Mouse (Mus musculus) embryonic facial prominence, embryonic 10.5 days (tissue): ENCODE results near the gene 1700067K01Rik. TPM values are rescaled to one million over a fixed set of nuclear protein-coding genes. Genes with fewer than 3 reads are reported as not detected.
"Not testable (repeated sequence)": the region's sequence is repeated elsewhere in the genome, so short reads cannot be mapped to it uniquely, and the experiment has no call there.

Source experiments
- DNase-seq: peaks from one replicate; pipeline ENCODE4 v3.0.0-alpha.2; 2017; ENCODE audit warnings: low spot score
- H3K27ac ChIP-seq: fragments of 300-500 bp; sonication (generic); replicated peaks from 2 replicates; pipeline ENCODE4 v1.5.1; 2016; ENCODE audit warnings: mild to moderate bottlenecking
- H3K27me3 ChIP-seq: fragments of 300-500 bp; sonication (generic); replicated peaks from 2 replicates; pipeline ENCODE4 v1.6.1; 2016; ENCODE audit warnings: low read depth, mild to moderate bottlenecking; ENCODE audit not compliant: poor library complexity, severe bottlenecking
- H3K36me3 ChIP-seq: fragments of 300-500 bp; sonication (generic); replicated peaks from 2 replicates; pipeline ENCODE4 v1.6.1; 2016; ENCODE audit warnings: mild to moderate bottlenecking, moderate library complexity
- H3K4me1 ChIP-seq: fragments of 300-500 bp; sonication (generic); 2 replicates; pipeline ENCODE4 v1.6.1; 2016
- H3K4me3 ChIP-seq: fragments of 300-500 bp; sonication (generic); 2 replicates; pipeline ENCODE4 v1.5.1; 2016; ENCODE audit warnings: mild to moderate bottlenecking, moderate library complexity
- H3K9me3 ChIP-seq: fragments of 300-500 bp; sonication (generic); 2 replicates; pipeline ENCODE4 v1.6.1; 2016; ENCODE audit warnings: mild to moderate bottlenecking
- WGBS: fragments of 180-500 bp; shearing (Covaris S2); methylation state at CpG from one replicate; pipeline ENCODE4 v1.1.7; 2016; 5-methylcytosine and 5-hydroxymethylcytosine counted together
- polyA plus RNA-seq: library from polyadenylated mRNA; unstranded; fragments of >200 nt; fragmentation: Nextera tagmentation; extraction: Ambion mirVana; gene quantifications from 2 replicates; pipeline ENCODE4 v1.2.1, GENCODE M21; 2016

1700067K01Rik gene
- polyA plus RNA-seq, 1 experiment from 2014 or later = 1.0 TPM

DNA sequence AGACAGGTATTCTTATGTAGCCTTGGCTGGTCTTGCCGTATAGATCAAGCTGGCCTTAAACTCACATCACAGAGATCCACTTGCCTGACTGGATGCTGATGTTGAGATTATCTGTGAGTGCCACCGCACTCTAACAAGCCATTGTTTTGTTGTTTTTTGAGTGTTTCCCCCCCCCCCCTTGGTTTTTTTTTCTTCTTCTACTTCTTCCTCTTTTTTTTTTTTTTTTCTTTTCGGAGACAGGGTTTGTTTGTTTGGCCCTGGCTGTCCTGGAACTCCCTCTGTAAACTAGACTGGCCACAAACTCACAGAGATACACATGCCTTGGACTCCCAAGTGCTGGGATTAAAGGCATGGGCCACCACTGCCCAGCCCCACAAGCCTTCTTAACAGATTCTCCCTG, 7.3 kb upstream of the 1700067K01Rik start:
- 88% methylated on average over 3 of the region's 3 CpGs for WGBS
- H3K36me3 ChIP-seq = peaks cover 62% of the 10 kb centered on the region
- H3K27me3 ChIP-seq = peaks cover 2% of the 10 kb centered on the region
- H3K27ac ChIP-seq = no peak overlapping the region
- no peak for DNase-seq
- no peak overlapping the region for H3K4me3 ChIP-seq
- no peaks in the 10 kb centered on the region for H3K9me3 ChIP-seq
- H3K4me1 ChIP-seq = peaks cover 19% of the 10 kb centered on the region

DNA sequence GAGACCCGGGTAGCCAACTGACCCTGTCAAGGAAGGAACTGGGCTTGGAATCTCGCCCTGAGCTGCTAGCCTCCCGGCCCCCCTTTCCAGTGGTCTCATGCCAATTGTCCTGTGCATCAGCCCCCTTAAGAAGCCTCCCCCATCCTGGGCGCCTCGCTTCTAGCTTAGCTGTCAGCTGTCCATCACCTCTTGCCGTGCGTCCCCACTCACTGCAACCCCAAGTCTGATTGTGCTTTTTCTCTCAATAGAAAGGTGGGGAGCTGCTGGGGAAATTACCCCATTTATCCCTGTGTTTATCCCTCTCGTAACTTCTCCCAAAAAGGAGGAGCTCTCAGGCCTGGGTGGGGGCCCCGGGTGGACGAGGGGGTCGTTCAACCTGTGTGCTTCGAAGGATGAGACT, 5.3 kb upstream of the 1700067K01Rik start:
- peaks cover 62% of the 10 kb centered on the region for H3K36me3 ChIP-seq
- H3K9me3 ChIP-seq = no peaks in the 10 kb centered on the region
- peak overlapping the region; percentile 87 for H3K4me3 ChIP-seq
- H3K27me3 ChIP-seq = peaks cover 21% of the 10 kb centered on the region
- no peak for DNase-seq
- 10% methylated on average over 12 of the region's 12 CpGs for WGBS
- peak overlapping the region; percentile 96 for H3K27ac ChIP-seq
- peaks cover 34% of the 10 kb centered on the region for H3K4me1 ChIP-seq

DNA sequence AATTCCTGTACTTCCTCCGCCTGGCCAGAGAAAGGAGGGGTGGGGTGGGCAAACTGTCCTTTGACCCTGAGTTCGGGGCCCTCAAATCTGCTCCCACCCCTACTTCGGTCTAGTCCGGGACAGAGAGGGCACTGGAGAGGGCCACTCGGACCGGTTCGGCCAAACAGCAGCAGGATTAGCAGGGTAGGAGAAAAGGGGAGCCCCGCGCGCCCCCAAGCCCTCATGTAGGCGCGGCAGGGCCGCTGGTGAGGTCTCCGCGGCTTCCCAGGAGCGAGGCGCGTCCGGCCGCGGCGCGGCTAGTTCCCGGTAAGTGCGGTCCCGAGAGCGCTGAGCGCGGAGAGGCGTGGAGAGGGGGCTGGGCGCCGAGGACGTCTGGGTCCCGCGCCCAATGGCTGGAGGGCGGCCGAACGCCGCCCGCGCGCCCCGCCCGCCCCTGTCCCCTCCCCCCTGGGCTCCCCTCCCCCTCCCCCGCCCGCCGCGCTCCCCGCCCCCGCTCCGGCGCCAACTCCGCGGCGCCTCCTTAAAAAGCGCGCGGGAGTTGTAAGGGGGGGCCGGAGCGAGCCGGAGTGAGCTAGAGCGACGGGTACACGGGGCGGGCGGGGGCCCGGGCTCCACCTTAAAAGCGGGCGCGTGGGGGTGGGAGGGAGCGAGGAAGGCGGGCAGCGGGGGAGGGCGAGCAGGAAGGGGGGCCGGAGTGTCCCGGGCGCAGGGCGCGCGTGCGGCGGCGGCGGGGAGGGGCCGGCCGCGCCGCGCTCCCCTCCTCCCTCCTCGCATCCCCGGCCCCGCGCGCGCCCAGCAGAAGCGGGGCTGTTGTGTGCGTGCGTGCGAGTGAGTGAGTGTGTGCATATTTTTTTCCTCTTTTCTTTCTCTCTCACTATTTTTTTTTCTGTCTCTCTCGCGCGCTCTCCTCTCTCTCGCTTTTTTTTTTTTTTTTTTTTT, 4.5 kb upstream of the 1700067K01Rik start:
- Histone ChIP-seq H3K9me3 (no peaks in the 10 kb centered on the region), H3K36me3 (peaks cover 62% of the 10 kb centered on the region), H3K4me1 (peaks cover 42% of the 10 kb centered on the region), H3K4me3 (peak overlapping the region; percentile 87), H3K27ac (peak overlapping the region; percentile 96), H3K27me3 (peaks cover 30% of the 10 kb centered on the region)
- peak; percentile 95 for DNase-seq
- WGBS = under 1% methylated on average over 84 of the region's 103 CpGs

DNA sequence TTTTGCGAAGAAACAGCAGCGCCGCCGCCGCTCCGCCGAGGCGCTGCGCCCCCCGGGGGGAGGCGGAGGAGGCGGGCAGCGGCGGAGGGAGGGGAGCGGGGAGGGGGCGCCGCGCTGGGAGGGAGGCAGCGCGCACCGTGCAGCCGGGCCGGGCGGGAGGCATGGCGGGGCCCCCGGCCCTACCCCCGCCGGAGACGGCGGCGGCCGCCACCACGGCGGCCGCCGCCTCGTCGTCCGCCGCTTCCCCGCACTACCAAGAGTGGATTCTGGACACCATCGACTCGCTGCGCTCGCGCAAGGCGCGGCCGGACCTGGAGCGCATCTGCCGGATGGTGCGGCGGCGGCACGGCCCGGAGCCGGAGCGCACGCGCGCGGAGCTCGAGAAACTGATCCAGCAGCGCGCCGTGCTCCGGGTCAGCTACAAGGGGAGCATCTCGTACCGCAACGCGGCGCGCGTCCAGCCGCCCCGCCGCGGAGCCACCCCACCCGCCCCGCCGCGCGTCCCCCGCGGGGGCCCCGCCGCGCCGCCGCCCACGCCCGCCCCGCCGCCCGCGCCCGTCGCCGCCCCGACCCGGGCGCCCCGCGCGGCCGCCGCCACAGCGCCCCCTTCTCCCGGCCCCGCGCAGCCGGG, 3.7 kb upstream of the 1700067K01Rik start, which contains the start of gene Samd1:
Gene Samd1 (plus strand): TSS at position 162 of the 631 bp plus-strand sequence.
- H3K27me3 ChIP-seq = peaks cover 38% of the 10 kb centered on the region
- H3K4me3 ChIP-seq = peak within 1 kb of the TSS; percentile 87
- H3K4me1 ChIP-seq = peaks cover 43% of the 10 kb centered on the region
- DNase-seq = peak; percentile 73
- 7% methylated on average over 108 of the region's 112 CpGs for WGBS
- no peaks in the 10 kb centered on the region for H3K9me3 ChIP-seq
- H3K27ac ChIP-seq = peak within 1 kb of the TSS; percentile 96
- H3K36me3 ChIP-seq = peaks cover 62% of the 10 kb centered on the region

DNA sequence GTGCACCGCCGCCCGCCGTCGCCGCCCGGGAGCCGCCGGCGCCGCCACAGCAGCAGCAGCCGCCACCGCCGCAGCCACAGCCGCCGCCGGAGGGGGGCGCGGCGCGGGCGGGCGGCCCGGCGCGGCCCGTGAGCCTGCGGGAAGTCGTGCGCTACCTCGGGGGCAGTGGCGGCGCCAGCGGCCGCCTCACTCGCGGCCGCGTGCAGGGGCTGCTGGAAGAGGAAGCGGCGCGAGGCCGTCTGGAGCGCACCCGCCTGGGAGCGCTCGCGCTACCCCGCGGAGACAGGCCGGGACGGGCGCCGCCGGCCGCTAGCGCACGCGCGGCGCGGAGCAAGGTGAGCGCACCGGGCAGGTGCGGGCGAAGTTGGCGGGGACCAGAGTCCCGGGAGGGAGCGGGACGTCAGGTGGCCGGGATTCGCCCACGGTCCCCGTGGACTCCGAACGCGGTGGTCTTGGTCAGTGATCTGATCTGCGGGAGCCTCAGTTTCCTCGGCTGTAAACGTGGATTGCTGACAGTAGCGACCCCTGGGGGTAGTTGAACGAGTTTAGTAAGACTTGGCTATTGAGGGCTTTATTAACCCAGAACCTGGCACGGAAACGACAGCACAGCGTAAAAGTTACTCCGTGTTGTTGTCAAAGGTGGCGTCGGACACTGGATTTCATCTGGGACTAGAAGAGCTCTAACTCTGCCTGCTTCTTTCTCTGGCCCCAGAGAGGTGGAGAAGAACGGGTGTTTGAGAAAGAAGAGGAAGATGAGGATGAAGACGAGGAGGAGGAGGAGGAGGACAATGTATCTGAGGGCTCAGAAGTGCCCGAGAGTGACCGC, 2.9 kb upstream of the 1700067K01Rik start:
- WGBS = 10% methylated on average over 92 of the region's 92 CpGs
- H3K27ac ChIP-seq = peak overlapping the region; percentile 87
- H3K9me3 ChIP-seq = no peaks in the 10 kb centered on the region
- H3K27me3 ChIP-seq = peaks cover 46% of the 10 kb centered on the region
- peaks cover 51% of the 10 kb centered on the region for H3K4me1 ChIP-seq
- peak; percentile 77 for DNase-seq
- H3K4me3 ChIP-seq = peak overlapping the region; percentile 87
- peaks cover 63% of the 10 kb centered on the region for H3K36me3 ChIP-seq

DNA sequence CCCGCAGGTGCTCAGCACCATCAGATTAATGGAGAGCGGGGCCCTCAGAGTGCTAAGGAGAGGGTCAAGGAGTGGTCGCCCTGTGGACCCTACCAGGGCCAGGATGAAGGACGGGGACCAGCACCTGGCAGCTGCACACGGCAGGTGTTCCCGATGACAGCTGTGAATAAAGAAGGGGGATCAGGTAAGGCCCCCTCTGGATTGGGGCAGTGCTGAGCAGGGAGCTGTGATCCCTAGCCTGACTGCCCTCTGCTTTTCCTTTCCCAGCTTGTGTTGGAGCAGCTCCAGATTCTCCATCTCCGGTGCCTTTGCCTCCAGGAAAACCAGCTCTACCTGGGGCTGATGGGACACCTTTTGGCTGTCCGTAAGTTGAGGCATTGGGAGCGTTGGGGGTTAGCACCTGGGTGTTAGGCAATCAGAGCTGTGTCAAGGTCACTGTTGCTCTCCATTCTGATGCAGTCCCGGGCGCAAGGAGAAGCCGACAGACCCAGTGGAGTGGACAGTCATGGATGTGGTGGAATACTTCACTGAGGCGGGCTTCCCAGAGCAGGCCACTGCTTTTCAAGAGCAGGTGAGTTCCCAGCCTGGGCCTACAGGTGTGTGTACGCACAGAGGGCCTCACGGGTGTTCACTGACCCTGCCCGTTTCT, 2.1 kb upstream of the 1700067K01Rik start:
- H3K27ac ChIP-seq = no peak overlapping the region
- H3K4me3 ChIP-seq = peak overlapping the region; percentile 87
- DNase-seq = no peak
- peaks cover 49% of the 10 kb centered on the region for H3K27me3 ChIP-seq
- WGBS = 71% methylated on average over 16 of the region's 16 CpGs
- no peaks in the 10 kb centered on the region for H3K9me3 ChIP-seq
- peaks cover 57% of the 10 kb centered on the region for H3K4me1 ChIP-seq
- H3K36me3 ChIP-seq = peaks cover 58% of the 10 kb centered on the region

DNA sequence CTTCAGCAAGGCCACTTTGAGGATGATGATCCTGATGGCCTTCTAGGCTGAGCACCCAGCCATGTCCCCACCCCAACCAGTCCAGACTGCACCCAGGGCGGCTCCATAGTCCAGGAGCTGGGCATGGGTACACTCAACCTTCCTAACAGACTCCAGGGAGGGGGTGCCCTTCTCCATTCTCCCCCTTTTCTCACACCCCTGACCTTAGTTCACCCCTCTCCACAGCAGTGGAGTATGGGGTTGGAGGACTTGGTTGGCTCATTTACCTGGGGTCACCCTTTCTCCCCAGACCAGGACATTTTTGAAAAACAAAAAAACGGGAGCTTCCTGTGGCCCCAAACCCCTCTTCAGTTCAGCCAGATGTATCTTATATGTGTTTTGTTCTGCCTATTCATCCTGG, 1.5 kb upstream of the 1700067K01Rik start:
- 91% methylated on average over 2 of the region's 2 CpGs for WGBS
- Histone ChIP-seq H3K36me3 (peaks cover 51% of the 10 kb centered on the region), H3K4me3 (peak overlapping the region; percentile 87), H3K9me3 (no peaks in the 10 kb centered on the region), H3K27me3 (peaks cover 49% of the 10 kb centered on the region), H3K27ac (no peak overlapping the region), H3K4me1 (peaks cover 63% of the 10 kb centered on the region)
- no peak for DNase-seq

DNA sequence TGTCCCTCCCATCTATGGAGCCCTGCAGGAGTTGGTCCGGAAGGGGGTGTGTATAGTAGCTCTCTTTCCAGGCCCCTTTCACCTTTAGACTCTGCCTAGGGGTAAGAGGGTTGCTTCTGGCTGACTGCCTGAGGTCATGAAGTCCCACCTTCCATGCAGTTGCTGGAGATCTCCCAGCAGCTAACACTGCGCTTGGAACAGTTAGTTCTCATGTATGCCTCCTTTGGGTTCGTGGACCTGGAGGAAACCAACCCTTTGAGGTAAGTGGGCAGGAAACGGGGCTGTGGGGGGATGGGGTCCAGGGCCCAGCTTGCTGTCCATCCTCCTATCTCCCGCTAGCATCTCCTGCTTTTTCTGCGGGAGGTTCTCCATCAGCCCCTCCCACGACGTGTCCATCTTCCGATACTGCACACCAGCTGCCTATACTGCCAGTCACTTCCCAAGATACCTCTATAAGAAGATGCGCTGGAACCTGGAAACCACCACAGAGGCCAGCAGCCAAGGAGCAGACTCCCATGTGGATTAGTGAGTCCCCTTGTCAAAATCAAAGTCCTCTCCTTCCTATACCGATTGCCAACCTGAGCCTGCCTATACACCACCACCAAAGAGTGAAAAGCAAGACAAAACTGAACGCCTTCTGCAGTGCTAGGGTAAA, 1.8 kb downstream of the 1700067K01Rik start:
- Histone ChIP-seq H3K4me1 (peaks cover 56% of the 10 kb centered on the region), H3K27me3 (peaks cover 49% of the 10 kb centered on the region), H3K4me3 (no peak overlapping the region; the same call in 1 of the 2 replicates), H3K27ac (no peak overlapping the region), H3K36me3 (peaks cover 46% of the 10 kb centered on the region), H3K9me3 (no peaks in the 10 kb centered on the region)
- WGBS = 60% methylated on average over 12 of the region's 12 CpGs
- DNase-seq = no peak

DNA sequence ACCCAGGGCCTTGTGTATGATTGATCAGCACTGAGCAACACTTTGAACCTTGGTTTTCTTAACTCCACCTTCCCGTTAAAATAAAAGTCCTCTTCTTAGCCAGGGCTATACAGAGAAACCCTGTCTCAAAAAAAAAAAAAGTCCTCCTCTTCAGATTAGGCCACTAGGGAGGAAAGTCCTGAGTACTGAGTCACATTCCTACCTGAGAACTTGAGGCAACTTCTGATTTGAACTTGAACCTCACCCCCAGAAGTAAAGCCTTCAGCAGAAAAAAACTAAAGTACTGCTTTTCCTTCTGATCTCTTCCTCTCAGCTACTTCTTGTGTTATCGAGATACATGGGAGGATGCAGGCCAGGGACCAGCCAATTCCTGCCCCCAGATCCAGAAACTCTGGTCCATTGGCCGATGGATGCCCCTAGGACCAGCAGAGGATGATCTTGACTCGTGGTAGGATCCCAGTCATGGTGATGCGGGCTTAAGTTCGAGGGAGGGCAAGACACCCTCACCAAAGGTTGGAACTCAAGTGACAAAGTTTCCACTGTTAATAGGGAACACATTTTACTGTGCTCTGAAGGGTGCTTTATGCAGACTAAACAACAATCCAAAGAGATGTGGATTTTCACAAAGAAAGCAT, 2.4 kb downstream of the 1700067K01Rik start:
- peaks cover 53% of the 10 kb centered on the region for H3K4me1 ChIP-seq
- peaks cover 46% of the 10 kb centered on the region for H3K36me3 ChIP-seq
- peak overlapping the region; percentile 65 for H3K4me3 ChIP-seq
- 82% methylated on average over 6 of the region's 6 CpGs for WGBS
- H3K27ac ChIP-seq = peak overlapping the region; percentile 81
- peaks cover 49% of the 10 kb centered on the region for H3K27me3 ChIP-seq
- no peaks in the 10 kb centered on the region for H3K9me3 ChIP-seq
- no peak for DNase-seq

DNA sequence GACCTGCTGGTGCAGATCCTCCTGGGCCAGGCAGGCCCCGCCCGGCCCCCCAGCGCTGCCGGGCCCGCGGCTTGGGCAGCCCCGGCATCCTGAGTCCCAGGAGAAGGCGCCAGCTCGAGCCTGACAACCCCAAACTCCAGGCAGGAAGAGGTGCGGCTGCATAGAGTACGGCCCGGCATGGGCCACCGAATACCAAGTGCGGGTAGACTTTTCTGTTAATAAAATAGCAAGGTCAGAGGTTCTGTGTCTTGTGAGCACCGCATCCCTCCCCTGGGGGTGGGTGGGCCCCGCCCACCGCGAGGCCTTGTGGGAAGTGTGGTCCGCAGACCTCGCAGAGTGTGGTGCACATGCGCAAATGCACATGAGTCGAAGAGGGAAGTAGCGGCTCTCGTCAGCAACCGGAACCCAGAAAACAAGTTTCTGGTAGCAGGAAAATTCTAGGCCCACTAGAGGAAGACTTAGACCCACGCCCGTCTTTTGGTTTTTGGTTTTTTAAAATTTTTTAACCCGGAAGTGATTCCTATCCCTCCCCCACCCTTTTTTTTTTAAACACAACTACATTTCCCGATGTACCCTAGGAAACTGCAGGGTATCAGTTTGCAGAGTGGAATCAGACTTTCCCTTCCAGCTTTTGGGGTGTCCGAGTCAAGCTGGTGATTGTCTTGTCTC, 3.4 kb downstream of the 1700067K01Rik start:
- peak; percentile 94 for DNase-seq
- Histone ChIP-seq H3K27me3 (peaks cover 43% of the 10 kb centered on the region), H3K4me1 (peaks cover 44% of the 10 kb centered on the region), H3K36me3 (peaks cover 38% of the 10 kb centered on the region), H3K4me3 (peak overlapping the region; percentile 65), H3K27ac (peak overlapping the region; percentile 81), H3K9me3 (no peaks in the 10 kb centered on the region)
- under 1% methylated on average over 30 of the region's 30 CpGs for WGBS

DNA sequence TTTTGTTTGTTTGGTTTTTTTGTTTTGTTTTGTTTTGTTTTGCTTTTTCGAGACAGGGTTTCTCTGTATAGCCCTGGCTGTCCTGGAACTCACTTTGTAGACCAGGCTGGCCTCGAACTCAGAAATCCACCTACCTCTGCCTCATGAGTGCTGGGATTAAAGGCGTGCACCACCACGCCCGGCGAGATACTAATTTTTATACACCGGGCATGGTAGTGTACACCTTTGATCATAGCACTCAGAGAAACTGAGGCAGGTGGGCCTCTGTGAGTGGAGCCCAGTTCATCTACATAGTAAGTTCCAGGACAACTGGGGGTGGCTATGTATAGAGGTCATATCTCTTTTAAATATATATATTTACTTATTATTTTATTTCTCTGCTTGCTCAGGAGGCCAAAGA, 4.2 kb downstream of the 1700067K01Rik start:
- peaks cover 47% of the 10 kb centered on the region for H3K4me1 ChIP-seq
- H3K9me3 ChIP-seq, H3K27ac ChIP-seq, H3K4me3 ChIP-seq, DNase-seq: not testable (repeated sequence)
- peaks cover 43% of the 10 kb centered on the region for H3K27me3 ChIP-seq
- WGBS = 90% methylated on average over 7 of the region's 7 CpGs
- peaks cover 30% of the 10 kb centered on the region for H3K36me3 ChIP-seq
